Mouse (Mus musculus) small intestine, adult 2 months (tissue): ENCODE results near the gene Gtsf1l. TPM values are rescaled to one million over a fixed set of nuclear protein-coding genes. Genes with fewer than 3 reads are reported as not detected.

ENCODE experiments used
- H3K27ac ChIP-seq: fragments of 200-500 bp; 2 replicates; pipeline ENCODE4 v1.5.1; 2012; ENCODE audit warnings: low read depth, low read length, control low read depth, inconsistent platforms; ENCODE audit not compliant: insufficient read depth
- H3K27me3 ChIP-seq: fragments of 200-500 bp; 2 replicates; pipeline ENCODE4 v1.6.1; 2012; ENCODE audit warnings: mild to moderate bottlenecking, moderate library complexity, low read length, inconsistent platforms; ENCODE audit not compliant: control insufficient read depth, insufficient read depth
- H3K36me3 ChIP-seq: fragments of 200-500 bp; 2 replicates; pipeline ENCODE4 v1.6.1; 2012; ENCODE audit warnings: mild to moderate bottlenecking, low read length, control low read depth, inconsistent platforms; ENCODE audit not compliant: control insufficient read depth, insufficient read depth
- H3K4me1 ChIP-seq: fragments of 200-500 bp; 2 replicates; pipeline ENCODE4 v1.6.1; 2012; ENCODE audit warnings: low read length, inconsistent platforms, mixed read lengths; ENCODE audit not compliant: control insufficient read depth, insufficient read depth, insufficient read length
- H3K4me3 ChIP-seq: fragments of 200-500 bp; 2 replicates; pipeline ENCODE4 v1.5.1; 2012; ENCODE audit warnings: low read depth, mild to moderate bottlenecking, control low read depth, inconsistent platforms, low read length, moderate library complexity
- CTCF ChIP-seq: fragments of 200-500 bp; IDR thresholded peaks from 2 replicates; pipeline ENCODE4 v1.5.1; 2012; ENCODE audit warnings: low read depth, mild to moderate bottlenecking, control low read depth, inconsistent platforms, low read length, moderate library complexity, mixed read lengths; ENCODE audit not compliant: insufficient replicate concordance, insufficient read length; ENCODE audit errors: extremely low read depth
- POLR2A ChIP-seq: fragments of 200-500 bp; IDR thresholded peaks from 2 replicates; pipeline ENCODE4 v1.6.1; 2012; ENCODE audit warnings: low read depth, mild to moderate bottlenecking, control low read depth, inconsistent platforms, low read length, moderate library complexity
- WGBS: fragments of 180-500 bp; shearing (Covaris S2); methylation state at CpG from one replicate; pipeline ENCODE4 v1.1.7; 2018; 5-methylcytosine and 5-hydroxymethylcytosine counted together
- polyA plus RNA-seq: library from polyadenylated mRNA; depleted of rRNA; stranded (reverse); fragments of >200 nt; gene quantifications from 2 replicates; pipeline ENCODE4 v1.2.3, GENCODE M21; 2012

Gene Gtsf1l
- polyA plus RNA-seq, 1 experiment: not detected

DNA sequence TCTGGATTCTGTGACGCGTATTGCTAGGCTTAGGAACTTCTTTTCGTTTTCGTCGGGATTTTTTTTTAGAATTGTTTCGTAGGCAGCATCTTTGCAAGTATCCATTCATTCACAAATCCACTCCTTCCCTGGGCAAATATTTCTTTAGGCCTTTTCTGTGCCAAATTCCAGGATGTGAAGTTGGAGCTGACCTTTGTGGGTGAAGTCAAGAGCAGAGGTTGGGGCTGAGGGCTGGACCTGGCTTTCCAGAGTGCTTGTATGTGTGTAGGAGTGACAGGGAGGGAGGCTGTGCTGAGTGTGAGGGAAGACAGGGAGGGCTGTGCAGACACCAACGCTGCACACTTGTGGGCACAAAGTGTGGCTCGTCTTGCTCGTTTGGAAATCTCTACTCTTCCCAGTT is 31.1 kb downstream of the Gtsf1l start:
- TF ChIP-seq CTCF (no peak), POLR2A (no peak)
- Histone ChIP-seq H3K4me1 (peaks cover 9% of the 10 kb centered on the region), H3K4me3 (no peak overlapping the region), H3K27ac (no peak overlapping the region), H3K27me3 (peaks cover 6% of the 10 kb centered on the region), H3K36me3 (no peaks in the 10 kb centered on the region)
- WGBS: 88% methylated on average over 9 of the region's 9 CpGs

DNA sequence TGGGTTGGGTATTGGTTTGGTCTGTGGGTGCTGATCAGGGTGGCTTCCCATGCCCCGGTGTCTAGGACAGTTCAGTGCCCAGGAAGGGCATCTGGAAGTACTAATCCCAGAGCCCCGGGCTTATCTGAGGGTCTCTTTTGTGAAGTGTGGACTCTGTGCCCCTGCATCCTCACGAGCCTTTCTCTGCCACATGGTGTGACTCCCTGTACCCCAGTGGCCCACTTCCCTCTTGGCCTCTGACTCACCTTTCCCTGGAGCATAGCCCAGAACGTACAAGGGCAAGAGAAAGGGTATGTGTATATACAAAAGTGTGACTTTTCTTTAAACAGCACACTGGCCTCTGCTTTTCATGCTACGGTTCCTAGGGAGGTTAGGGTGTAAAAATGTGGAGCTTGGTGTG is 31.9 kb downstream of the Gtsf1l start:
- Histone ChIP-seq H3K4me3 (peak overlapping the region; percentile 67), H3K4me1 (peaks cover 9% of the 10 kb centered on the region), H3K27me3 (peaks cover 6% of the 10 kb centered on the region), H3K36me3 (no peaks in the 10 kb centered on the region), H3K27ac (no peak overlapping the region)
- TF ChIP-seq CTCF (no peak), POLR2A (no peak)
- WGBS: 22% methylated on average over 5 of the region's 5 CpGs

DNA sequence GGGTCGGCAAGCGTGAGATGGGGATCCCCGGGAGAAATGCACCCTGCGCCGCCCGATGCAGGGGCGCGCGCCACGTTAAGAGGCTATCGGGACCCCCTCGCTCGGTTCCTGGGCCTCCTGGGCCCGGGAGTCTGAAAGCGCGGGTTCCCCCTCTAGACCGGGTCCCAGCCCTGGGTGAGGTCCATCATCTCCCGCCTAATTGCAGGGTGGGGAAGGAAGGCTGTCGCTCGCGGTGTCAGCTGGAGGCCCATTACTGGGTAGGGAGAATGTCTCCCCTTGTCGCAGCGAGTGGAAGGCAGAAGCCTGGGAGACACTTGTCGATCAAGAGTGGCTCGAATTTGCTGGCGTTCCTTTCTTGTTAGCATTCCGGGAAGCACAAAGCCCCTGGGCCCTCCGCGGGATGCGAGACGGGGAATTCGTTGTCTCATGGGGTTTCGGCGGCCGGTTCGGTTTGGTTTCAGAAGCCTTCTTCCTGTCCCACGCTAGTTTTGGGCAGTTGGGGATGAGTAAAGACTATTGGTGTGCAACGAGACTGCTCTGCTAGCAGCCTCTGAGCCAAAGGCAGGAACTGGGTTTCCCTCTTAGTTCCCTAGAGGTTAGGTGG is 32.7 kb downstream of the Gtsf1l start:
- H3K27ac ChIP-seq: no peak overlapping the region
- WGBS: under 1% methylated on average over 37 of the region's 38 CpGs
- H3K36me3 ChIP-seq: no peaks in the 10 kb centered on the region
- no peak for TF ChIP-seq CTCF
- TF ChIP-seq POLR2A: no peak
- H3K4me1 ChIP-seq: peaks cover 9% of the 10 kb centered on the region
- peak overlapping the region; percentile 67 for H3K4me3 ChIP-seq
- H3K27me3 ChIP-seq: peaks cover 6% of the 10 kb centered on the region

- WGBS: under 1% methylated on average over 48 of the region's 48 CpGs
- H3K27ac ChIP-seq: no peak within 1 kb of the TSS
Observed at GRCm38 (mm10) chr2:163054335-163054840, 33.3 kb downstream of the Gtsf1l start, which contains the start of gene Mybl2. Gene Mybl2, plus strand, starts transcription at chr2:163054687.

GRCm38 (mm10) chr2:163052826-163053225 is 34.8 kb downstream of the Gtsf1l start:
- TF ChIP-seq CTCF (no peak), POLR2A (no peak)
- WGBS: 82% methylated on average over 4 of the region's 4 CpGs
- no peak overlapping the region for H3K27ac ChIP-seq
- peaks cover 9% of the 10 kb centered on the region for H3K4me1 ChIP-seq
- no peaks in the 10 kb centered on the region for H3K36me3 ChIP-seq
- peaks cover 6% of the 10 kb centered on the region for H3K27me3 ChIP-seq
- no peak overlapping the region for H3K4me3 ChIP-seq

More at GRCm38 (mm10) chr2:163054335-163054840, 33.3 kb downstream of the Gtsf1l start, which contains the start of gene Mybl2:
- TF ChIP-seq POLR2A (no peak; the same call in 1 of the 2 replicates), CTCF (no peak)
- no peaks in the 10 kb centered on the region for H3K36me3 ChIP-seq
- peaks cover 9% of the 10 kb centered on the region for H3K4me1 ChIP-seq
- H3K27me3 ChIP-seq: peaks cover 6% of the 10 kb centered on the region
- H3K4me3 ChIP-seq: peak within 1 kb of the TSS; percentile 67

- 40% methylated on average over 4 of the region's 4 CpGs for WGBS
Observed at GRCm38 (mm10) chr2:163052101-163052500, 35.6 kb downstream of the Gtsf1l start.

DNA sequence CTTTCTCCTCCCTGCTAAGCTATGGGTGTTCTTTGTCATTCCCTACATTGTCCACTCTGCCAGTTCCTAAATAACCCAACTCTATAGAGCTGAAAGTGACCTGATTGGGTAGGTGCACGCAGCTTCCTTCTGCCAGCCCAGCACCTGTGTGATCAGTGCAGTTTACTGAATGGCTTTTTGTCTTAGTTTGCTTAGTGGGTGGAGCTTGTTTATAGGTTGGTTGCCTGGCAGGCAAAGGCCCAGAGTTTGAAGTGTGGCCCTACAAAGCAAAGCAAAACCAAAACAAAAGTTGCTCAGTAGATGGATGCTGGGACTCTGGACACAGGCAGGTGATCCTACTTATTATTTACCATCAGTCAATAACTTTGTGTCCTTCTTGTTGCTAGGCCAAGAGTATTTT is 36.0 kb downstream of the Gtsf1l start:
- Histone ChIP-seq H3K27ac (no peak overlapping the region), H3K4me3 (no peak overlapping the region), H3K4me1 (peaks cover 9% of the 10 kb centered on the region), H3K27me3 (peaks cover 6% of the 10 kb centered on the region), H3K36me3 (no peaks in the 10 kb centered on the region)
- TF ChIP-seq CTCF (no peak), POLR2A (no peak)
- 27% methylated on average over 1 of the region's 1 CpGs for WGBS

More at GRCm38 (mm10) chr2:163052101-163052500, 35.6 kb downstream of the Gtsf1l start:
- Histone ChIP-seq H3K4me3 (no peak overlapping the region), H3K4me1 (peaks cover 9% of the 10 kb centered on the region), H3K27me3 (peaks cover 6% of the 10 kb centered on the region), H3K36me3 (no peaks in the 10 kb centered on the region), H3K27ac (no peak overlapping the region)
- TF ChIP-seq POLR2A (no peak), CTCF (no peak)

GRCm38 (mm10) chr2:163049116-163049515 is 38.5 kb downstream of the Gtsf1l start:
- 88% methylated on average over 2 of the region's 2 CpGs for WGBS
- TF ChIP-seq CTCF (no peak), POLR2A (no peak)

More at GRCm38 (mm10) chr2:163049116-163049515, 38.5 kb downstream of the Gtsf1l start:
- Histone ChIP-seq H3K4me1 (no peaks in the 10 kb centered on the region), H3K27ac (no peak overlapping the region), H3K4me3 (no peak overlapping the region), H3K36me3 (peaks cover 17% of the 10 kb centered on the region), H3K27me3 (no peaks in the 10 kb centered on the region)
